Mouse (Mus musculus) liver, adult 2 months (tissue): ENCODE measurements around the gene Cdk5r1. TPM values are rescaled to one million over a fixed set of nuclear protein-coding genes. Genes with fewer than 3 reads are reported as not detected.

Experiments
- DNase-seq: peaks from one replicate; pipeline ENCODE4 v3.0.0-alpha.2; 2011; ENCODE audit warnings: low read depth, low spot score; ENCODE audit errors: extremely low read depth
- H3K27ac ChIP-seq: fragments of 200-500 bp; replicated peaks from 2 replicates; pipeline ENCODE4 v1.5.1; 2012; ENCODE audit warnings: low read depth, mild to moderate bottlenecking, control low read depth, inconsistent platforms, low read length; ENCODE audit not compliant: insufficient read depth
- H3K27me3 ChIP-seq: fragments of 200-500 bp; 2 replicates; pipeline ENCODE4 v1.6.1; 2012; ENCODE audit warnings: mild to moderate bottlenecking, moderate library complexity, low read length, inconsistent platforms; ENCODE audit not compliant: control insufficient read depth, insufficient read depth
- H3K36me3 ChIP-seq: fragments of 200-500 bp; 2 replicates; pipeline ENCODE4 v1.6.1; 2012; ENCODE audit warnings: low read length, inconsistent platforms; ENCODE audit not compliant: control insufficient read depth, insufficient read depth
- H3K4me1 ChIP-seq: fragments of 200-500 bp; 2 replicates; pipeline ENCODE4 v1.6.1; 2011; ENCODE audit warnings: low read length; ENCODE audit not compliant: control insufficient read depth, insufficient read depth
- H3K4me3 ChIP-seq: fragments of 200-500 bp; 2 replicates; pipeline ENCODE4 v1.5.1; 2011; ENCODE audit warnings: low read depth, mild to moderate bottlenecking, control low read depth, low read length, moderate library complexity; ENCODE audit not compliant: insufficient read depth
- H3K79me2 ChIP-seq: fragments of 200-500 bp; 2 replicates; pipeline ENCODE4 v1.6.1; 2012; ENCODE audit warnings: inconsistent platforms, mild to moderate bottlenecking, low read length, moderate library complexity; ENCODE audit not compliant: control insufficient read depth, insufficient read depth
- H3K9ac ChIP-seq: fragments of 200-500 bp; 2 replicates; pipeline ENCODE4 v1.6.1; 2012; ENCODE audit warnings: low read depth, mild to moderate bottlenecking, control low read depth, inconsistent platforms, low read length
- CTCF ChIP-seq: fragments of 200-500 bp; IDR thresholded peaks from 2 replicates; pipeline ENCODE4 v1.5.1; 2011; ENCODE audit warnings: low read depth, low read length, control low read depth
- POLR2A ChIP-seq: fragments of 200-500 bp; IDR thresholded peaks from 2 replicates; pipeline ENCODE4 v1.6.1; 2011; ENCODE audit warnings: low read length, control low read depth; ENCODE audit not compliant: insufficient read depth; ENCODE audit errors: extremely low read depth
- WGBS: fragments of 180-500 bp; shearing (Covaris S2); methylation state at CpG from one replicate; pipeline ENCODE4 v1.1.7; 2018; 5-methylcytosine and 5-hydroxymethylcytosine counted together
- polyA plus RNA-seq: library from polyadenylated mRNA; depleted of rRNA; stranded (reverse); fragments of >200 nt; gene quantifications from 2 replicates; pipeline ENCODE4 v1.2.3, GENCODE M21; 2012; rRNA removed
- total RNA-seq: library from RNA; depleted of rRNA; stranded (reverse); fragments of >200 nt; gene quantifications from 2 replicates; pipeline ENCODE4 v1.2.3, GENCODE M21; 2014; rRNA removed

Gene Cdk5r1
- total and polyA plus RNA-seq, 2 experiments, result 0.18 to 0.61 TPM

DNA sequence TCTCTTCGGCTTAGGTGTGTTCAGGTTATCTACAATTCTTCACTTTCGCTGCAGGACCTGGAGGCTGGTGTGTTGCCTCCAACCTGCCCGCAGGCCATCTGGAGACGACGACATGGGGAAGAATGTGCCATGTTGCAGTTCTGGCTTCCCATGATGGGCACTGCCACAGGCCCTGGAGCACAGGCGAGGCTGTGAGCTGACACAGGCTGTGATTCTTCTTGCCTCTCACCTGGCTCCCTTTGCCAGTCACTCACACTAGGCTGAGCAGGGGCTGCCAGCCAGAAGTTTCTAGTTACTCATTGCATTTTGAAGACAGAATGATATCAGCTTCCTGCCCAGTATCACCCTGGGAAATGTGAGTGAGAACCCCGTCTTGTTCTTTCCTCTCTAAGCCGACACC lies 52.3 kb downstream of the Cdk5r1 start:
- TF ChIP-seq CTCF (no peak), POLR2A (no peak)
- Histone ChIP-seq H3K27ac (no peak overlapping the region), H3K4me3 (no peak overlapping the region), H3K9ac (no peak overlapping the region), H3K79me2 (no peaks in the 10 kb centered on the region), H3K4me1 (no peaks in the 10 kb centered on the region), H3K36me3 (no peaks in the 10 kb centered on the region; the same call in 1 of the 2 replicates), H3K27me3 (no peaks in the 10 kb centered on the region)
- DNase-seq, result no peak
- 83% methylated on average over 8 of the region's 8 CpGs for WGBS

Other genes with a start within 250 kb of the Cdk5r1 start
- gene Rhbdl3, start 176.1 kb upstream of the Cdk5r1 start, total RNA-seq, result 0.09 and 0.13 TPM in 2 replicates
- gene Rhbdl3, start 176.1 kb upstream of the Cdk5r1 start, polyA plus RNA-seq, result 0.02 and 0.06 TPM in 2 replicates
- gene 5730455P16Rik, start 99.0 kb upstream of the Cdk5r1 start, total RNA-seq, result 10.4 and 11.8 TPM in 2 replicates
- 1.8 and 2.1 TPM in 2 replicates for gene 5730455P16Rik, start 99.0 kb upstream of the Cdk5r1 start, polyA plus RNA-seq
- gene Zfp207, start 93.7 kb upstream of the Cdk5r1 start, total RNA-seq, result 69.7 and 70.6 TPM in 2 replicates
- 33.2 and 40.1 TPM in 2 replicates for gene Zfp207, start 93.7 kb upstream of the Cdk5r1 start, polyA plus RNA-seq
- gene Psmd11, start 48.4 kb upstream of the Cdk5r1 start, total RNA-seq, result 106 and 128 TPM in 2 replicates
- gene Psmd11, start 48.4 kb upstream of the Cdk5r1 start, polyA plus RNA-seq, result 56.1 and 63.2 TPM in 2 replicates